Mouse (Mus musculus): ENCODE measurements at regions not wholly inside any gene's neighbourhood (a gene's known extent, or its start where the extent isn't known, plus 50 kb on each side); places are given as distances from the start of the nearest gene placed in this dataset.

DNA sequence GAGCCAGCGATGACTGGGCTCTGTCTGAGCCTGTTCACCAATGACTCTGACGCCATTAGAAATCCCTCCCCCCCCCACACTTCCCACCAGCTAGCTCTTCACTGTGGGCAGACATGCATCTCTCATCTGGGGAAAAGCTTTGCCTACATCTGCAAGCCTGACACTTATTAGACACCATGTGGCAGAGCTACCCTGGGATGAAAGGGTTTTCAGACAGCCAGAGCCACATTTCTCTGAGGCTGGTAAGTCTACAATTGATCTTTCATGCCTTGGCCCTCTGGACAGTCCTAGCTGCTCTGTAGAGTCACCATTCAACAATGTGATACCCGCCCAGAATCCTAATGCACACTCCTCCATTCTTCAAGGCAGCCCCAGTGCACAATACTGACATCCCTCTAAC is 72.8 kb upstream of the Rgma start:
- no peak for DNase-seq

DNA sequence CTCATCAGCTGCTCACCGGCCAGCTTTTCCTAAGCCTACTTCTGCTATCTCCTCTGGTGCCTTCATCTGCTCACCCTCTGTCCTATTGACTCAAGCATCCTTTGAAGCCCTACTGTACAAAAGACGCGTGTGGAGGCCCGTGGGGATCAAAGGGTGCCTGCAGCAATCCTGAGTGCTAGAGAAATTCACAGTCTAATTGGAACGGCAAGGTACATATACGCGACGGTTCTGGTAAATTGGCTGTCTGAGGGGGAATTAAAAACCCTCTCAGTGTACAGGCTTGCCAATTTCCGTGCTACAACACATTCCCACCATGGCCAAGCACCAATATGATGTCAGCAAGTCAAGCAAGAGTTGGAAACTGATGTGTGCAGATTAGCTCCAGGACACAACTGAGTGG is 71.5 kb upstream of the Rgma start:
- DNase-seq, result no peak

DNA sequence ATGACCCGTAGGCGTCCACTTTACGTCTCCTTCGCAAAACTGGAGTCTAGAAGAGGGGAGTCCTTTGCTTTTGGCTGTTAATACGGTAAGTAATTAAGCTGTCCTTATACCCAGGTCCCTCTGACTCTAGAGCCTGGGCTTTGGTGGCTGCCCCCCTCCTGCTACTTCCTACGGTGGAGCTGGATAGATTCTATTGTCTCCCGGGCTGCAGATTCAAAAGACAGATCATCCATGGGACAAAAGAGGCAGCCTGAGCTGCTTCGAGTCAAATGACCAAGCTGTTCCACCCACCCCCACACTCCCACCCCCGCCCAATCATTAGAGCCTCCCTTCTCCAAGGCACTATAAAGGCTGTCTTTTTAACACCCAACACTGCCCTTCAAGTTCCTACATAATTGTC is 70.5 kb upstream of the Rgma start:
- no peak for DNase-seq

GRCm38 (mm10) chr7:73305286-73305975 is 69.9 kb upstream of the Rgma start:
- no peak for DNase-seq

- no peak for DNase-seq
Measured at GRCm38 (mm10) chr7:73306296-73306695, 69.0 kb upstream of the Rgma start.

- no peak for DNase-seq
Measured at GRCm38 (mm10) chr7:73306728-73307127, 68.6 kb upstream of the Rgma start.

GRCm38 (mm10) chr7:73307586-73308490 is 67.5 kb upstream of the Rgma start:
- no peak for DNase-seq

DNA sequence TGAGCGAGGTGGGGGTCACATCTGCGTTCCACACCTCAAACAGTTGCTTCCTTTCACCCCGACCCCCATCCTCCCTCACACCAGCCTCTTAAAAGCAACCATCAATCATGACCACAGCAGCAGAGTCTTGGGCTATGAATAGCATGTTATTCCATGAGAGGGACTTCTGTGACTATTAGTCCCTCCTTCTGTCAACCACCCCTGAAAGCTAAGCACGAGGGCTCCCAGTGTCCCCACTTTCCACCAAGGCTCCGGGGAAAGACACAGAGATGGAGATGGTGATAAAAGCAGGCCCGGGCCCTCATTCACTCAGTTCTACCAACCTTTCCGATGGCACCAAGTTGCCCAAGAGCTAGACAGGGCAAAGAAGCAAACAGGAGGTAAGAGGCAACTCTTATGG is 66.3 kb upstream of the Rgma start:
- no peak for DNase-seq

DNA sequence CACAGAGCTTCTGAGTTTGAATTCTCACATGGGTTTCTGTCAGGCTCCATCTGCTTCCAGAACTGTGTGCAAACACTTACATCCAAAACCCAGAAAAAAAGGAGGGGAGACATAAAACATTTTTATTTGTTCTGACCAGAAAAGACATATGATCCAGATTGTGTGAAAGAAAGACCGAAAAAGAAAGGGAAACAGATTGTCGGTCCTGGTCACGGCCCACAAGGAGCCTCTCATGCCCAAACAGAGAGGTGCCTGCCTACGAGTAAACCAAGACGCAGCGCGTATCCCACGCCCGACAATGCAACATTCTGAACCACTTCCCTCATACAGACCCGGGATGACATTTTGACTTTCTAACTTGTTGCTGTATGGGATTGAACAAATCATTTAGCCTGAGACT is 65.3 kb upstream of the Rgma start:
- no peak for DNase-seq

GRCm38 (mm10) chr7:73310581-73311136 is 64.7 kb upstream of the Rgma start:
- DNase-seq, result no peak

DNA sequence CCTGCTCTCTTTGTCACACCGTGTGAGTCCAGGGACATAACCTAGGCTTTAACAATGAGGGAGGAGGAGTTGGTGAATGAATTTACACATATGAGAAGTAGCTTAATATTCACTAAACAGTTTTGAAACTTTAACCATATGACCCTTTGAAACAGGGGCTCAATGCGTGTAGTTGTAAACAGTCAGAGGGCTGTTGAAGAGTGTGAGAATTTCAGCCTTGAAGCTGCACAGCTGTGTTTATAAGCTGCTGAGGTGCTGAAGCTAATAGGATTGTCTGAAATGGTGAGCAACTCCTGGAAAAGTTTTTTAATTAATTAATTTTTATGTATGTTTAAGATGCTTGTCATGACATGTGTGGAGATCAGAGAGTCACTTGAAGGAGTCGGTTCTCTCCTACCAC is 59.8 kb upstream of the Rgma start:
- no peak for DNase-seq

DNA sequence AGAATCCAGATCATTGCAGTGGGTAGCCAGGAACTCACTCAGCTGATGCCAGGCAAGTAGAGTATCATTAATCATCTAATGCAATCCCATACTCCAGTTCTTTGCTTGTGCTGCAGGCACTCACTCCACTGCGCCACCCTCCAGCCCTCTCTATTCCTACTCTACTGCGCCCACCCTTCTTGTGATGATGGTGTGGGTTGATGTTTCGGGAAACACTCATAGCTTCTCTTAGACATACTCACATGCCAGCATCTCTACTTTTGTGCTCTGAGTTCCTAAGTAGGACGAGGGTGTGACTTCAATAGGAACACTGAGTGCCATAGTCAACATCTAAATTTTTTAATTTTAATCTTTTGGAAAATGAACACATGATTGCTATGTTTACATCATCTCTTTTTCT is 57.7 kb upstream of the Rgma start:
- no peak for DNase-seq

- no peak for DNase-seq
Measured at GRCm38 (mm10) chr7:73319004-73319403, 56.3 kb upstream of the Rgma start.

DNA sequence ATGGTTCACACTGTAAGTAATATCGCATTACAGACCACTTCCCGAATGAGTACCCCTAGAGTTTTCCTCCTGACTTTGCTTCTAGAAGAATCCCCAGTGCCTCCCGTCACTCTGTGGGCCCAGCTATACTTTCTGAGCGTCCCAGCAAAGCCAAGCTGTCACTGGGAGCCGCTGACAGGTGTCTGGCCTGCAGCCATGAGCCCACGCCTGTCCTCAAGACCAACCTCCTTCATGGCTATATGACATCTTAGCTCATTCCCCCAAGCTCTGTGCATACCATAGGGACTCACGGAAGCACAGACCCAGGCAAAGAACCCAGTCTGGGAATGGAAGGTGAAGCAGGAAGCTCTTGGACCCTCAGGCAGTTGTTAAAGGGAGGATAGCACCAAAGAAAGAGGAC is 55.3 kb upstream of the Rgma start:
- DNase-seq, result no peak

DNA sequence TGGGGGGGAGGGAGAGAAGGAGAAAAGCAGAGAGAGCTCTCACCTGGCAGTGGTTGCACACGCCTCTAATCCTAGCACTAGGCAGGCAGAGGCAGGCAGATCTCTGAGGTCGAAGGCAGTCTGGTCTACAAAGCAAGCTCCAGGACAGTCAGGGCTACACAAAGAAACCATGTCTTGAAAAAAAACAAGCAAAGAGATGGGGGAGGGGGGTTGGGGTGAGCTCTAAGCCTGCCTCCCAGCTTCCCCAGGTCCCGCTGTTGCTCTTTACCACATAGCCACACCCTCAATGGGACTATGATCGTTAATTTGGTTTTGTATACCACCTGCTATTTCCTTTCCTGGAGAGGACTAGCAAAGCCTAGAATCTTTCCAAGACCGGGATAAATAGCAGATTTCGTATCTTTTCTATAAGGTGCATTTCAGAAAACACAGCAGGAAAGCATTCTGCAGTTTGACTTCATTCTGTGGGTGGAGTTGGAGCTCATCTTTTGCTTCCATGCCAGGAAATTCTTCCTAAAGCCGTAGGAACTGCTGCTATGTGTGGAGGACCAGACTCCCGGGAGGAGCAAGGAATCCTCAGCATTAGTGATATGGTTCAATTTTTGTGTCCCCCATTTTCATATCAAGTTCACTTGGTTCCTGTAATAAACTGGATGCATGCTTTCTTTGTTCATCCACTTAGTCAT is 52.7 kb upstream of the Rgma start:
- DNase-seq, result no peak

DNA sequence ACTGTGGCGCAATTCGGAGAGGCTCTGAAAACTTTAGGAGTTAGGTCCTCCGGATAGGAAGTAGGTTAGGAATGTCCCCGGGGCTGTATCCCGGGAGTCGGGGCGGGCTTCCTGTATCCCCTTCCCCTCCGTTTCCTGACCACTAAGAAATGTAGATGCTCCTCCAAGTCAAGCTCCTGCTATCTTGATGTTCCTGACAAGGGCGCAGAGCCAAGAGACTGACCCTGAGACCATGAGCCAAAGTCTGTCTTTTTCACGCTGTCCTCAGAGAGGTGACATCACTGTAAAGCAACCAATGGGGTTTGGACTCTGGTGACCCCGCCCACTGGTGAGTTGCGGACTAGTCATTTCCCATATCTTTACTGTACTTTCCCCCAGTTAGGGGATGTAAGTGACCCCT is 51.8 kb upstream of the Rgma start:
- DNase-seq, result no peak

DNA sequence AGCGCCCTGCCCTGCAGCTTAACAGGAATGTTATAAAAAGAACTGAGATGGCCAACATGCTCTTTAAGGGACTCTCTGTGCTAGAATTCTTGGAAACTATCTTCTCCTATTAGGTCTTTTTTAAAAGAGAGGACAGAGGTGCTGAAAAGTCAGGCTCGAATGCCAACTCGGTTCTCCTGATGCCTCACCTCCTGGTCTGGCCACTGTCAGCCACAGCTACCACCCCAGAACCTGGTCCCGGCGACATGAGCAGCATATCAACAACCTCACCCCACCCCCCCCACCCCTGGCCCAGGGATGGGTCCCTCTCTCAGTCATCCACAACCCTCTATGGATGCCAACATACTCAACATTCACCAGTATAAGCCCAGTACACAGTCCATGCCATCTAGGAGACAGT is 49.8 kb upstream of the Rgma start:
- DNase-seq, result no peak

Measured in thymus, adult 18-20 months (tissue).